In genomic region chr7:66689620-66690360, GRCm38 (mm10) we compare ENCODE assay signal across 8 mouse cellular contexts. TPM values are rescaled to one million over a fixed set of nuclear protein-coding genes. Genes with fewer than 3 reads are reported as not detected.
DNase-seq lines count a peak whose midpoint lies in the region; ATAC-seq lines count a peak whose summit lies in the region.

TSS of gene Lins1 (plus strand) at chr7:66689889.

- WGBS in hindbrain, embryonic 11.5 days: under 1% methylated on average over 48 of the region's 52 CpGs

- ATAC-seq in hindbrain, embryonic 11.5 days (ENCODE audit: low FRiP score): peak; percentile 99

- H3K27ac ChIP-seq in hindbrain, embryonic 11.5 days (ENCODE audit: low read depth, low read length): peak within 1 kb of the TSS; percentile 90

- no peaks in the 10 kb centered on the region for H3K36me3 ChIP-seq in hindbrain, embryonic 11.5 days (ENCODE audit: control insufficient read depth, insufficient read depth, low read length)

- H3K9me3 ChIP-seq in hindbrain, embryonic 11.5 days (ENCODE audit: control insufficient read depth, low read length): no peaks in the 10 kb centered on the region

- H3K4me3 ChIP-seq in hindbrain, embryonic 11.5 days (ENCODE audit: low read depth, low read length): peak within 1 kb of the TSS; percentile 79

- no peaks in the 10 kb centered on the region for H3K4me1 ChIP-seq in hindbrain, embryonic 11.5 days (replicated peaks; ENCODE audit: control insufficient read depth, insufficient read depth, low read length)

- H3K4me2 ChIP-seq in hindbrain, embryonic 11.5 days (replicated peaks; ENCODE audit: low read depth, low read length): peak within 1 kb of the TSS; percentile 89

- peak within 1 kb of the TSS; percentile 81 for H3K9ac ChIP-seq in hindbrain, embryonic 11.5 days (ENCODE audit: low read depth, low read length)

- H3K27me3 ChIP-seq in hindbrain, embryonic 11.5 days (ENCODE audit: control insufficient read depth, insufficient read depth, low read length): no peaks in the 10 kb centered on the region

- DNase-seq in Muller cell, postnatal 12 days (ENCODE audit: inconsistent ontology term): peak; percentile 100
- peak; percentile 100 for DNase-seq in cerebellum, adult 9-11 months
- peak; percentile 98 to 99 for DNase-seq in frontal cortex, adult 2 months (ENCODE audit: extremely low spot score in 1 of 2, low spot score in 1 of 2)
- peak; percentile 97 for DNase-seq in hindbrain, embryonic 11.5 days (ENCODE audit: low spot score)
- DNase-seq in layer of hippocampus, postnatal 10 days (ENCODE audit: low spot score in 2 of 2): peak; percentile 98
- DNase-seq in lung, postnatal 10 days: peak; percentile 100
- DNase-seq in ovary, postnatal 36 days (ENCODE audit: low spot score): peak; percentile 97
- peak; percentile 98 for DNase-seq in thymus, postnatal 25 days

RNA-seq across cellular contexts. Expression of gene Lins1, which starts in this region (rescaled TPM):
- polyA plus RNA-seq in frontal cortex, adult 2 months (2012; rRNA removed): 10.0 and 10.5 TPM in 2 replicates
- polyA plus RNA-seq in hindbrain, embryonic 11.5 days (2014; fragmentation: Nextera tagmentation; extraction: Ambion mirVana): 25.4 and 25.6 TPM in 2 replicates
- total RNA-seq in layer of hippocampus, postnatal 10 days (2021): 10 to 100 TPM; 11.4 to 12.3 TPM

Comparison
In these comparisons a context has a peak if more than half of its experiments do, and no peak if none do; other contexts are left out.
1. Peak in every context shown above with its lines: DNase-seq, ATAC-seq, H3K4me3 ChIP-seq and H3K27ac ChIP-seq.